Mouse (Mus musculus) small intestine, adult 2 months (tissue): ENCODE measurements around the gene Palm.

Source experiments
- CTCF ChIP-seq: fragments of 200-500 bp; IDR thresholded peaks from 2 replicates; pipeline ENCODE4 v1.5.1; 2012; ENCODE audit warnings: low read depth, mild to moderate bottlenecking, control low read depth, inconsistent platforms, low read length, moderate library complexity, mixed read lengths; ENCODE audit not compliant: insufficient replicate concordance, insufficient read length; ENCODE audit errors: extremely low read depth
- POLR2A ChIP-seq: fragments of 200-500 bp; IDR thresholded peaks from 2 replicates; pipeline ENCODE4 v1.6.1; 2012; ENCODE audit warnings: low read depth, mild to moderate bottlenecking, control low read depth, inconsistent platforms, low read length, moderate library complexity

- TF ChIP-seq POLR2A, result no peak
- TF ChIP-seq CTCF, result no peak
Measured at GRCm38 (mm10) chr10:79821731-79822130, 28.4 kb downstream of the Palm start.
